Mouse (Mus musculus) inflammation-experienced regulatory T-cells, adult 6 months (primary cell): ENCODE data around the gene 4930404N11Rik. TPM values are rescaled to one million over a fixed set of nuclear protein-coding genes. Genes with fewer than 3 reads are reported as not detected.
A peak's percentile ranks its signal among the peaks of the same experiment; 100 is the strongest.

ENCODE experiments used
- ATAC-seq: one replicate; pipeline ENCODE4 v1.8.0; 2017
- polyA plus RNA-seq, 3 experiments: library from polyadenylated mRNA; unstranded; fragments of 100-300 nt; shearing (Covaris generic); gene quantifications; one replicate each; pipeline ENCODE4 v1.2.1; 2017

The 4930404N11Rik gene
- 1 to 10 TPM in 1 of 3 experiments, under 1 TPM in 2; 0.26 to 1.7 (median 0.96) TPM for polyA plus RNA-seq

- ATAC-seq: no peak
Observed at GRCm38 (mm10) chr10:81365672-81366476, at the start of gene 4930404N11Rik. Gene 4930404N11Rik (minus strand): TSS chr10:81365816.

- ATAC-seq: no peak
Observed at GRCm38 (mm10) chr10:81415146-81415545, 49.5 kb upstream of the 4930404N11Rik start.

GRCm38 (mm10) chr10:81414682-81415081 is 49.1 kb upstream of the 4930404N11Rik start:
- ATAC-seq: no peak

- ATAC-seq: no peak
Observed at GRCm38 (mm10) chr10:81413310-81414261, 48.0 kb upstream of the 4930404N11Rik start.

- no peak for ATAC-seq
Observed at GRCm38 (mm10) chr10:81412586-81413309, 47.1 kb upstream of the 4930404N11Rik start.

- no peak for ATAC-seq
Observed at GRCm38 (mm10) chr10:81411471-81412400, 46.1 kb upstream of the 4930404N11Rik start.

- ATAC-seq: no peak
Observed at GRCm38 (mm10) chr10:81410981-81411380, 45.4 kb upstream of the 4930404N11Rik start.

GRCm38 (mm10) chr10:81410350-81410749 is 44.7 kb upstream of the 4930404N11Rik start:
- ATAC-seq: no peak

GRCm38 (mm10) chr10:81409330-81409729 is 43.7 kb upstream of the 4930404N11Rik start:
- ATAC-seq: no peak

- peak; percentile 32 for ATAC-seq
Observed at GRCm38 (mm10) chr10:81408871-81409291, 43.3 kb upstream of the 4930404N11Rik start.

GRCm38 (mm10) chr10:81408424-81408729 is 42.8 kb upstream of the 4930404N11Rik start:
- no peak for ATAC-seq

GRCm38 (mm10) chr10:81407539-81408423 is 42.2 kb upstream of the 4930404N11Rik start:
- peak; percentile 86 for ATAC-seq

- ATAC-seq: no peak
Observed at GRCm38 (mm10) chr10:81406504-81407440, 41.2 kb upstream of the 4930404N11Rik start.

- no peak for ATAC-seq
Observed at GRCm38 (mm10) chr10:81405588-81406201, 40.1 kb upstream of the 4930404N11Rik start.

GRCm38 (mm10) chr10:81404720-81405119 is 39.1 kb upstream of the 4930404N11Rik start:
- ATAC-seq: no peak

GRCm38 (mm10) chr10:81404082-81404481 is 38.5 kb upstream of the 4930404N11Rik start:
- ATAC-seq: no peak

GRCm38 (mm10) chr10:81403511-81403910 is 37.9 kb upstream of the 4930404N11Rik start:
- no peak for ATAC-seq

- ATAC-seq: no peak
Observed at GRCm38 (mm10) chr10:81402227-81402765, 36.7 kb upstream of the 4930404N11Rik start.
